Mouse (Mus musculus) adrenal gland, postnatal 10 days (tissue): ENCODE measurements around the gene Eme2. TPM values are rescaled to one million over a fixed set of nuclear protein-coding genes. Genes with fewer than 3 reads are reported as not detected.
A peak's percentile ranks its signal among the peaks of the same experiment; 100 is the strongest.
"Not testable (repeated sequence)": the region's sequence is repeated elsewhere in the genome, so short reads cannot be mapped to it uniquely, and the experiment has no call there.

Source experiments
- DNase-seq: peaks from one replicate; pipeline ENCODE4 v3.0.0; 2021; ENCODE audit warnings: mixed read lengths
- long read RNA-seq, 2 experiments: library from polyadenylated mRNA; stranded (forward); transcript quantifications; one replicate each; pipeline ENCODE4 v2.0.0; 2021
- total RNA-seq, 2 experiments: library from RNA; stranded (reverse); gene quantifications; 2 replicates each; pipeline ENCODE4 v1.2.3; 2021

The Eme2 gene
- 10 to 100 TPM; 30.2 to 45.4 TPM for total RNA-seq
- long read RNA-seq, experiment 1, full-length matches to known transcripts: 13 of 30 reads
- long read RNA-seq, experiment 1, partial matches to known transcripts: 7 of 30 reads
- long read RNA-seq, experiment 1, other reads (novel, unspliced or antisense): 10 of 30 reads
- long read RNA-seq, experiment 2, full-length matches to known transcripts: 11 of 21 reads
- long read RNA-seq, experiment 2, partial matches to known transcripts: 1 of 21 reads
- long read RNA-seq, experiment 2, other reads (novel, unspliced or antisense): 9 of 21 reads

DNA sequence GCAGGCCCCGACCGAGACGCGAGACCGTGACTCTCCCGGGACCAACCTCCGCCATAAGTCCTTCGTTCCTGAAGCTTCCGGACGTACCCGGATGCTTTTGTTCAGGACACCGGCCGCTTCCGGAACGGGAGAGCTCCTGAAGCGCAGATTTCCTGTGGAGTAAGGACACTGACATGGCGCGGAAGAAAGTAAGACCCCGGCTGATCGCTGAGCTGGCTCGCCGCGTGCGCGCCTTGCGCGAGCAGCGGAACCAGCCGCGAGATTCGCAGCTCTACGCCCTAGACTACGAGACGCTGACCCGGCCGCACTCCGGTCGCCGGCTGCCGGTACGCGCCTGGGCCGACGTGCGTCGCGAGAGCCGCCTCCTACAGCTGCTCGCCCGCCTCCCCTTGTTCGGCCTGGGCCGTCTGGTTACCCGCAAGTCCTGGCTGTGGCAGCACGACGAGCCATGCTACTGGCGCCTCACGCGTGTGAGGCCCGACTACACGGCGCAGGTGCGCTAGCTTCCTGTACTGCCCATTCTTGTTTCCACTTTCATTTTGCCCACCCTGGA, at the start of gene Eme2, which contains the start of gene Mrps34:
Gene Eme2 (minus strand): TSS at position 93 of the 553 bp plus-strand sequence.
Gene Mrps34 (plus strand): TSS at position 122 of the 553 bp plus-strand sequence.
- DNase-seq: peak; percentile 91

DNA sequence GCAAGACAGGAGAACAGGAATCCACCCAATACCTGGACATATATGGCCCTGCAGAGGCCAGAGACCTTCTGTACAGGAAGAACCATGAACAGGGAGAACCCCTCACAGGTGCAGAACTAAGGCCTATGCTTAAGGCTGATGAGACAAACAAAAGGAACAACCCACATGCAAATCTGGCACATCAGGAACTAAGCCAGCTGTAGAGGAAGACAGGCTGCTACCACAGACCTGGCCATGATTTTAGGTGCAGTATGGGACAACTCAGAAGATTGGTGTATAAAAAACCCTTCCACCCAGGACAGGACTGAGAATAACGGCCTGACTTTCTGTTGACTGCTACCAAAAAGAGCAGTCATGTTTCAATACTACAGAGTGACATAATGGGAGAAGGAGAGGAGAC, 48.7 kb upstream of the Eme2 start:
- DNase-seq: not testable (repeated sequence)

GRCm38 (mm10) chr17:24943036-24943435, 48.1 kb upstream of the Eme2 start:
- no peak for DNase-seq

- DNase-seq: peak; percentile 59
Observed at GRCm38 (mm10) chr17:24942453-24942852, 47.6 kb upstream of the Eme2 start.

DNA sequence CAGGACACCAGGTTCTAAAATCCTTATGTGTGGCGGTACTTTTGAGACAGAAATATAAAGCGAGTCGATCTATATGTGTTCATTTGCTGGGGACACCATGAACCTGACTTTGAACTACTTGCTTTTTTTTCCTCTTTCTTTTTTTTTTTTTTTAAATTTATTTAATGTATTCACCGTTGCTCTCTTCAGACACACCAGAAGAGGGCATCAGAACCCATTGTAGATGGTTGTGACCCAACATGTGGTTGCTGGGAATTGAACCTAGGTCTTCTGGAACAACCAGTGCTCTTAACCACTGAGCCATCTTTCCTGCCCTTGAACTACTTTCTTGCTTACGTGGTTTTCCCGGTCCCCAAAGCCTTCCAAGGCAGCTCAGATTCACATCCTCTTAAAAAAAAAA, 42.4 kb upstream of the Eme2 start:
- no peak for DNase-seq

DNA sequence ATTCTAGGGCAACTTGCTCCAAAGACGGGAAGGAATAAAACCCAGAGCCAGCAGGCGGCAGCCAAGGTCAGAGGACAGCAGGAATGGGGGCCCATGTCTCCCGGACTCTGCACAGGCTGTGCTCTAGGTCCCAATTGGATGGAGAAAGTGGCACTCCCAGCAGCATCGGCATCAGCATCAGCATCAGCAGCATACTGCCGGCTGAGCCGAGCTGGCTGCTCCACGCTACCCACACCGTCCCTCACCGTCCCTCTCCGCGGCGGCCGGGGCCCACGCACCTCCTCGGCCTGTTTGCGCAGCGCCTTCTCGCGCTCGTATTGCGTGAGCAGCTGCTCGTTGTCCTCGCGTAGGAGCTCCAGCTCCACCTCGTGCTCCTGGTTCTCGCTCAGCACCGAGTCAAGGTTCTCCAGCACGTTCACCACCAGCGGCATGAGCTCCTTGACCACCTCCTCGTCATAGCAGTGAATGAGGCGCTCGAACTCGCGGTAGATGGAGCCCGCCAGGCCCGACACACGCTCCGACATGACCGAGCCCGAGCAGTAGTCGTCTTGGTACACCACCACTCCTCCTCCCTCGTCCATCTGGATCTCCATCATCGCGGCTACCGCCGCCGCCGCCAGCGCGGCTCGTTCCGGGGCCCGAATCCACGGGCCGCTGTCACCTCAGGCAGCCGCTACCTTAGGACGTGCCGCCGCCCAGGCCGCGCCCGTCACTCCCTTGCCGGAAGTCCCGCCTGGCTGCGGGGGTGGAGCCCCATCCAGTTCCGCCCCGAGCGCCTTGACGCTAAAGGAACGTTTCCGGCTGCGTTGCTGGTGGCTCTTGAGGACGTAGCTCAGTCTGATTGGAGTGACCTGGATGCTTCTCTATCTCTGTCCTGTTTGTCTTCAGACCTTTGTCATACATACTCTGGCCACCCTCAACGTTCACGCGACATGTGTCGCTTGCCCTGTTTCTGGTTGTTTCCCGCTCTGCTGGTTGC, 41.7 kb upstream of the Eme2 start, which contains the start of gene Mapk8ip3:
Gene Mapk8ip3 (minus strand): TSS at position 719 of the 979 bp plus-strand sequence.
- DNase-seq: peak; percentile 98

DNA sequence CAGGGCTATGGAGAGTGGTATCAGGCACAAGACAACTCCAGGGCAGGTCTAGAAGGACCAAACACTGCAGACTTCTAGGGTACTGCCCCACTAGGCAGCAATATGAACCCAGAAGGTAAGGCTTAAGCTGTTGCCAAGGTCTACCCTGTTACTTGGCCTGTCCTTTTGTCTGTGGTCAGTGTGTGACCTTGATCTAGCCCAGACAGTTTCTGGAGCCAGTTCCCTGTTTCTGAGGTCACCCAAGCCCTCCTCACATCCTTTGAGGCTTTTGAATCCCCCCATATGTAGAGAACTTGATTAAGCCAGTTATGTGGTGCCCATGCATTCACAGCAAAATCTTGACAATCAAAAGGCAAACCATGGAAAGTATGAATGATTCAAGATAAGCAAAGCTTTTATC, 40.8 kb upstream of the Eme2 start:
- peak; percentile 12 for DNase-seq

- no peak for DNase-seq
Observed at GRCm38 (mm10) chr17:24934926-24935325, 40.0 kb upstream of the Eme2 start.

- no peak for DNase-seq
Observed at GRCm38 (mm10) chr17:24933163-24933562, 38.3 kb upstream of the Eme2 start.

DNA sequence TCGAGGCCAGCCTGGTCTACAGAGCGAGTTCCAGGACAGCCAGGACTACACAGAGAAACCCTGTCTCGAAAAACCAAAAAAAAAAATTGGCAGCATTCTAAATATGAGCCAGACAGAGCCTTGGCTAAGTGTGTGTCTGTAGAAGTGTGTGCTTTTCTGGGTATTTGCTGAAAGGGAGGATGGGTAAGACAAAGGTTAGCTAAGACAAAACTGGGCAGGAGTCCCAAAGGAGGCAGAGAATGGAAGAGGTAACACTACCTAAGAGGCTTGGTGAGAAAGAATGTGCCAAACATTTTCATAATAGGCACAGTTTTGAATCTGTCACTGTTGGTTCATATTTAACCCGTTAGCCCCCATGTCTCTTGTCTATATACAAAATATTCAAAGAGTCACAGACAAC, 37.5 kb upstream of the Eme2 start:
- no peak for DNase-seq

- peak; percentile 55 for DNase-seq
Observed at GRCm38 (mm10) chr17:24929506-24929905, 34.6 kb upstream of the Eme2 start.

- no peak for DNase-seq
Observed at GRCm38 (mm10) chr17:24923246-24923645, 28.4 kb upstream of the Eme2 start.

GRCm38 (mm10) chr17:24913984-24914383, 19.1 kb upstream of the Eme2 start:
- DNase-seq: no peak

DNA sequence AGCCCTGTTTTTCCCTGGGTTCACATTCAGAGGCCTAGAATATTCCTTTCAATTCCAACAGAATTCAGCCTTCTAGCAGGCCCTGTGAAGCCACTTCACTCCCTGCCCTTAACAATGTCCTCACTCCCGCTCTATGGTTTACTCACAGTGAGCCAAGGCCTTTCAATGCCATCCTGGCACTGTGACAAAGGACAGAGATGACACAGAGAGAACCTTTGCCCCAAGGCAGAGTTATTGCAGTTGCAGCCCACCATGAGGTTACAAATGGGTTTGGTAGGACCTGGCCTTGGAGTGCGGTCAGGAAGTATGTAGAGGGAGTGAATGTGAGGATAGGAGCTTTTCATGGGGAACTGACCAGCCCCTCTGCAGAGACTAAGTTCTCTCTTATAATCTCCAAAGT, 12.7 kb upstream of the Eme2 start:
- peak; percentile 76 for DNase-seq

DNA sequence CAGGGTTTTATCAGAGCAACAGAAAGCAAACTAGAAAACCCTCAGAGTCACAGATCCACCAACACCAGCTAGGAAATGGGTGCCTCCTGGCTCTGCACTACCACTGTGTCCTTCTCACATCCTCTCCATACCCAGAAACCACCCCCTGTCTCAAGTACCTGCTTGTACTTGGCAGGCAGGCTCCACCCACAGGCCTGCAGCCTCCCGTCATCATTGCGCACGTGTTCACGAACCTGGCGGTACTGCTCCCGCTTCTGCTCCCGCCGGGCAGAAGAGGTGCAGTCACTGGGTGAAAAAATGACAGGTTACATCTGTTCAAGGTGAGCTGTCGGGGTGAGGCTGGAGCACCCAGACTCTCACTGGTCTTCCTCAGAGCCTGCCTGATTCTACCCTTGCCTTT, 8.9 kb upstream of the Eme2 start:
- DNase-seq: no peak

DNA sequence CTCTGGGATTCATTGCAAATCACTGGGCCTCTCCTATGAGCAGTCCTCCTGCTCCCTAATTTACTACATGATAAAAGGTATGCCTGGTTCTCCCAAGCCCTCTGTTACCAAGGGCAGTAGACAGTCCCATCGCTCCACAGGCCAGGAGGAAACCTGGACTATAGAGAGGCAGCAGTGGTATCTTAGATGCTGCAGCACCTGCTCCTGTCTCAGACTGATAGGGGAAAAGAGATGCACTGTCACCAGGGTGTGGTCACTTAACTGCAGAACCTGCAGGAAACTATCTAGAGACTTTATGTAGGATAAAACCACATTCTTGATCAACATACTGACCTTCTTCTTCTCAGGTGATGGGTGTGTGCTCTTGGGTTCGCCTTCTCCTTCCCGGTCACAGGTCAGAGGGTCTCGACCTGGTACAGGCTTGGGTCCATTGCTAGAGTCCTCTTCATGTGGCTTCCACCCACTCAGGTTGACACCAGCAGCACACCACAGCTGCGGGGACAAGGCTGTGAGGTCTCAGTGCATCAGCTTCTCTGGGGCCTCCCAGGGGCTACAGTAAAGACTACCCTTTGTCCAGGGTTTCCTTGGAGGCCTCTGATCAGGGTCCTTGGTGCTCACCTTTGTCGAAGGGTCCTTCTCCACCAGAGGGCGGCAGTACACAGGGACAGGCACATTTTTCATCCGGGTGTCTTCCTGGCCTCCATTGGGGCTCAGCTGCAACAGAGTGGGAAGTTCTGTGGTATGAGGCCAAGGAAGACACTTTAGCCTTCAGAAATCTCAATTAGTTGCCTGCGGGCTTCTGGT, 8.0 kb upstream of the Eme2 start:
- peak; percentile 68 for DNase-seq

DNA sequence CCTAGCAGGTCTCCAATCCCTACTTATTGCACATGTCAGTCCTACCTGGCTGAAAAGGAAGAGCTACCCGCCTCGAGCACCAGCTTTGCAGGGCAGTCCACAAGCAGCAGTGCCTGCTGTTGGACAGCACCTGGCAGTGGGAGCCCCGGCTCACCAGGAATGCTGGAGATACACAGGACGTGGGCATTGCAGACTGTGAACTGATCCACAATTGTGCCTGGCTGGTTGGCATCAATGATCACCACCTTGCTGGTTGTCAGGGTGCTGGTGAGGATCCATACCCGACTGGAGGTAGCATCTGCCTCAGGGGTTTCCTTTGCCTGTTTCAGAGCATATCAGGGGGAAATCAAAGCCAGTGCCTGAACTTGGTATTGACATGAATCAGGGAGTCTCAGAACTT, 7.2 kb upstream of the Eme2 start:
- DNase-seq: no peak

GRCm38 (mm10) chr17:24900014-24900413, 5.1 kb upstream of the Eme2 start:
- no peak for DNase-seq

GRCm38 (mm10) chr17:24899153-24899552, 4.3 kb upstream of the Eme2 start:
- DNase-seq: no peak

- DNase-seq: no peak
Observed at GRCm38 (mm10) chr17:24898041-24898854, 3.4 kb upstream of the Eme2 start.

GRCm38 (mm10) chr17:24897600-24897999, 2.7 kb upstream of the Eme2 start:
- DNase-seq: peak; percentile 59
